Mouse (Mus musculus): ENCODE measurements around the gene Pacs1.
A peak's percentile ranks its signal among the peaks of the same experiment; 100 is the strongest.

DNA sequence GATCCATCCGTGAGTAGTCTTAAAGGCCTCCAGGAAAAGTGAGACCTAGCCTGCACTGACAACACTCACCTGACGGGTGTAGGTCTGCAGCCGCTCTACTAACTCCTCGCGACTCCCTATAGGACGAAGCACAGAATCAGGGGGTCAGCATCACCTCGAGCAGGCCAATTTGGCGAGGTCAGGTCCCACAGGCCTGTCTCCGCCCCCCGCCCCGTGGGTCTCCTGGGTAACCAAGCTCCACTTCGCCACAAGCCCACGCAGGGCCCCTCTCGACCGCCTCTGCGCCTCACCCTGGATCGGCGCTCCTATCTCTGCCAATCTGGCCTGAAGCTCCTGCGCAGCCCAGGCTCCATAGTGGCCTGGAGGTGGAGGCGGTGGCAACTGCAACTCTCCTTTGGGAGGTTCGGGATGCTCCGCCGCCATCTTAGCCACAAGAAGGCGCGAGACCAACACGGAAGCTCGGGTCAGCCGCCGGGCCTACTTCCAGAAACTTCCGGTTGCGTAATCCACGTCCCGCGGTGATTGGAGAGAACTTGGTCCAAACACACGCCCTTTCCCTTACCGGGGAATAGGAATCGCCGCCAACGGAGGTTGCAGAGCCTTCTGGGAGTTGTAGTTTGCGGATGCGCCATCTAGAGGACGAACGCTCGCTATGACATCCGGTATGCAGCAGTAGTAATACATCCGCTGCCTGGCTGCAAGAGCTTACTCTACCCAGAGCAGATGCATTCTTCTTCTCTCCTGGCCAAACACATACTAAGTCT lies 22.2 kb upstream of the Pacs1 start, which contains the start of gene Sf3b2:
- TF ChIP-seq CTCF (IDR thresholded peaks at IDR 0.05; ENCODE audit: borderline replicate concordance, control insufficient read depth, extremely low read depth, insufficient read depth, low read length, poor library complexity) (0 out of 2 replicates have a peak, but pooled peaks have one; percentile 56), POLR2A (IDR thresholded peaks at IDR 0.05; ENCODE audit: control insufficient read depth, extremely low read depth, insufficient read depth, low read length, poor library complexity) (peak; percentile 67)

Measured in thymus, adult 2 months (tissue).